Mouse (Mus musculus) gastrocnemius, adult 18-20 months (tissue): ENCODE data around the gene Eif4ebp2. TPM values are rescaled to one million over a fixed set of nuclear protein-coding genes. Genes with fewer than 3 reads are reported as not detected.

ENCODE experiments used
- DNase-seq: peaks from one replicate; pipeline ENCODE4 v3.0.0; 2021; ENCODE audit warnings: low spot score
- total RNA-seq, 2 experiments: library from RNA; stranded (reverse); gene quantifications; 2 replicates each; pipeline ENCODE4 v1.2.3; 2021

The Eif4ebp2 gene
- total RNA-seq, 2 experiments from 2014 or later = 147 to 178 TPM

DNA sequence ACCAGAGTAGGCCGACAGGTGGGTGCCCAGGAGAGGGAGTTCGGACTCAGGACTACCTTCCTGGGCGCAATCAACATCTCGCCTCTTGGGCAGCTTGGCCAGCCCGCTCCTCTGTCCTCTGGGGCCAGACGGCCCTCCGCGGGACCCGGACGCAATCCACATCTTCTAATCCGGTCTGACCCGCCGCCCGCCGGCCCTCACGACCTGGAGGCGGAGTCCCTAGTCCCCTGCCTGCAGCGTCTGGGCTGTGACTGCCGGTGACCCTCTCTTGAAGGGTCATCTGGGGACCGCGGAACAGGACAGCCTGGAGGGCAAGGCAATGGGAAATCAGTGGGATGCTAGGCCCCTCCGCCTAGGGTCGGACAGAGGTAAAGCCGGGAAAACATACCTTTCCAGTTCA is 33.3 kb downstream of the Eif4ebp2 start:
- no peak for DNase-seq

DNA sequence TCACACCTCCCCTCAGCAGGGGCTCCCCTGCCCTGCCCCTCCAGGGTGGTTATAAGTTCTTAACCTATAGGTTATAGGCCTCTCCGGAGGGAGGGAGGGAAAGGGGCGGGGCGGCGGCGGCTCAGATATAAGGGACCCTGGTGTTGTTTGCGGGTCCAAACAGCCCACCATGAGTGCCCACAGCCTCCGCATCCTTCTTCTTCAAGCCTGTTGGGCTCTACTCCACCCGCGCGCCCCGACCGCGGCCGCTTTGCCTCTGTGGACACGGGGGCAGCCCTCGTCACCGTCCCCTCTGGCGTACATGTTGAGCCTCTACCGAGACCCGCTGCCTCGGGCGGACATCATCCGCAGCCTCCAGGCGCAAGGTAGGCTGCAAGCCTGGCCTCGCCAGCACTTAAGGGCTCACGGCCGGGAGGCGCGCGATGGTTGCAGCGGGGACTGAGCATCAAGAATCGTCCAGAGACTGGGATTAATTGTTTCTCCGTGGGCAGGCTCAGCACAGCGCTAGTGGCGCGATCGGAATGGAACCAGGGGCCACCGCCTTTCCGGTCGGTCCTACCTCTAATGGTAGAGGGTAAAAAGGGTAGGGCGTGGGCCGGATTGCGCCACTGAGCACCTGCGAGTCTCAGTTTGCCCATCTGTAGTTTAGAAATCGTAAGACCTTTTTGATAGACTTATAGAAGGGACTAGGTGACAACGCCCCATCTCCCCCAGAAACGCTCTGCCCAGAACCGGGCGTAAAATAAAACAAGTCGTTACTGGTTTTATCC is 34.1 kb downstream of the Eif4ebp2 start:
- DNase-seq = no peak

DNA sequence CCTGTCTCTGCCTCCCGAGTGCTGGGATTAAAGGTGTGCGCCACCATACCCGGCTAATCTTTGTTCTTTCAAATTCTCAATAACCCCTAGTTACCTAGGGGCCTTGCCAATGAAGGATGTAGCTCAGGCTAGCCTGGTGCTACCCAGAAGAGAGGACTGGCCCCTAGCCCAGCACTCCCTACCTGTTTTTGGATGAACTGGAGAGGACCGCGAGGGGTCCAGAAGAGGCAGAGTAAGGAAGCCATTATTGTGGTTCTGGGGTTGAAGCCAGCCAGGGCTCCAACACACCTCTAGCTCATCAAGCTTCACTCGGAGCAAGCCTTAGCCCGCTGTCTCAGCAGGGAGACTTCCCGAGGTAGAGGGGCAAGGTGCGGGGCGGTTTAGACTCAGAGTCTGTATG is 34.8 kb downstream of the Eif4ebp2 start, which contains the start of gene Nodal:
Nodal (plus strand) TSS at position 301 of the 400 bp plus-strand sequence.
- no peak for DNase-seq

DNA sequence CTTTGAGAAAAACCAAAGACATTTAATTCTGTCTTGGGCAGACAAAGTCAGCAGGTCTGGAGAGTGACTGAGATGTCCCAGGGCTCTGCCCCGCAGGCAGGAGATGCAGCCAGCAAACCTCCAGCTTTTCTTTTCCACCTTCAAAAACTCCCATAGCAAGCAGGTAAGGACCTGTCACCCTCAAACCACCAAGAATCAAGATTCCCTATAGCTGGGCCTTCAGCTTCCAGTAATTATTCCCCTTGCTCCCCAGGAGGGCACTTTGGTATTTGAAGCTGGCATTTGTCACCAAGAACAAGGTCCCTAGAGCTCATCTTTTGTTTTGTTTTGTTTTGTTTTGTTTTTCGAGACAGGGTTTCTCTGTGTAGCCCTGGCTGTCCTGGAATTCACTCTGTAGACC is 35.4 kb downstream of the Eif4ebp2 start:
- no peak for DNase-seq

DNA sequence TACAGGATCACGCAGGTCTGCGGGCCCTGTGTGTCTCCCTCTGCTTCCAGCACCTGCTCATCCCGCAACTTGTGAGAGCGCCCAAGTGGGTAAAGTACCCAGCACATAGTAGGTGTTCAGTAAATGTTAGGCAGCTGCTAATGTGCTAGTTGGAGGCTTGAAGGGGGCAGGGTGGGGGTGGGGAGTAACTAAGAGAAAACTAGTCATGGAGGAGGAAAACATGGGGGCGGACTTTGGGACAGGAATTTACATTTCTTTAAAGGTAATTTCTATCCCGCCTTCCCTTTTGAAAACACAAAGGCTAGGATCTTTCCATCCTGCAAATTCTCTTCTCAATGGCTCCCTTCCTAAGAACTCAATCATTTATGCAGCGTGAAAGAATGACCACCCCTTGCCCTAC is 35.9 kb downstream of the Eif4ebp2 start:
- DNase-seq = no peak

DNA sequence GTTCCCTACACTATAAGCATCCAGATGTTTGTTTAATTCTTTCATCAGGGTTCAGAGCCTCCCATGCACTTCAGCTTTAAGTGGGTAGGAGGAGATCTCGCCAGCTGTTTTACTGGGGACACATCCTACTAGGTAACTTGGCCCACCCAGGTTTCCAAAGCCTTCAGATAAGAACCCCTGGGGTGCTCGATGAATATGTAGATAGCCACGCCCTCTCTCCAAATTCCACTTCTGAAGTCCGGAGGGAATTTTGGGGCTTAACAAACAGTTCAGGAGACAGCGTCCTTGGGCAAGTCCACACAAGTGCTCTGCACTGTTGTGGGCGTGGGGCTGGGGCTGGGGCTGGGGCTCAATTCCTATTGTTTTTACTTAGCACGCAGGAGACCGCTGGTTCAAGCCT is 36.6 kb downstream of the Eif4ebp2 start:
- no peak for DNase-seq

DNA sequence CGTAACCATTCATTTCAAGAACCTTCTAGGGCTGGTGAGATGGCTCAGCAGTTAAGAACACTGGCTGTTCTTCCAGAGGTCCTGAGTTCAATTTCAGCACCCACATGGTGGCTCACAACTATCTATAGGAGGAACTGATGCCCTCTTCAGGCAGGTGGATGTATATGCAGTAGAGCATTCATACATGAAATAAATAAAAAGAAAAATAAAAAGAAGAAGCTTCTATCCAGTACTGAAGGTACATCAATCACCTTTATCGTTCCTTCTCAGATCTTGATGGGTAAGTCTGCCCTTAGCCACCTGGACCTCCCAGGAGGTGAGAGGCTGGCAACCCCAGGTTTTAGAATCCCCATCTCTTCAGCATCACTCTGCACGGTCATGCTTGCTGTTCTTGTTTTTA is 37.2 kb downstream of the Eif4ebp2 start:
- DNase-seq = no peak

DNA sequence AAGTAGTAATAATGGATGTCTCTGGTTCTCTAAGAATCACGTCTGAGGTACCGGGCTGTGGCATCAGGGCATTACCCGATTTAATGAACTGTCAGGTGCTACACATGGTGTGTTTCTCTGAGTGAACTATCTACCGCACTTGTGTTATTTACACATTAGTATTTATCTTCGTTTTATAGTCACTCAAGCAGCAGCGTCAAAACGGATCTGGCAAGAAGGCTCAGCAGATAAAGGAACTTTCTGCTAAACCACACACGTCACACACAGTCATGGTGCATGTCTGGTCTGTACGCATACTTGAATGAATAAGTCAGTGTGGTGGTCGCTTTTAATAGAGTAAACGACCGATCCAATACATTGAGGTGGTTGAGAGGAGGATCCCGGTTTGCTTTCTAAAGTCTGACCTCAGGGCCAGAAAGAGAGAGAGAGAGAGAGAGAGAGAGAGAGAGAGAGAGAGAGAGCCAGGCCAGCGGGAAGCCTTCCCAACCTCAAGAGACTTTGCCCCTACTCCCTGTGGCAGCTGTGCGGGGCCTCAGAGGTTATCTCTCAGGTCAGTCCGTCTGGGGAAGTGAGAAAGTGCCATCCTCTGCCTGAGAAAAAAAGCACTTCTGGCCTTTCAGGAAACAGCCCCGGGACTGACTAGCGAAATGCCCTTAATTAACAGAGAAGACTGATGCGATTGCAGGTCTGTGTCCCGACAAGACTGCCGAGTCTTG is 39.4 kb downstream of the Eif4ebp2 start:
- DNase-seq = no peak

DNA sequence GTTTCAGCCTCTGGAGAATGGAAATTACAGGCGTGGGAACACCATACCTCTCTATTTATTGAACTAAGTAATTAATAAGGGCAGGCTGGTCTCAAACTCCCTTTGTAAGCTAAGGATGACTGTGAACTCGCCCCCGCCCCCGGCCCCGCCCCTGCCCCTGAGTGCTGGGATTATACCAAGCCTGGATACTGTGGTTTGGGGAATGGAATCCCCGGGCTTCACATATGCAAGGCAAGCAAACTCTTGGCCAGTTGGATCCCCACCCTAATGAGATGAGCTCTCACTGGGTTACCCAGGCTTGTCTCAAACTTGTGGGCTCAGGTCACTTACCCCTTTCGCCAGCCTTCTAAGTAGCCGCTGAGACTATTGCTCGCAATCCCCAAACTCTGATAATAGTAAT is 42.3 kb downstream of the Eif4ebp2 start:
- DNase-seq = no peak

DNA sequence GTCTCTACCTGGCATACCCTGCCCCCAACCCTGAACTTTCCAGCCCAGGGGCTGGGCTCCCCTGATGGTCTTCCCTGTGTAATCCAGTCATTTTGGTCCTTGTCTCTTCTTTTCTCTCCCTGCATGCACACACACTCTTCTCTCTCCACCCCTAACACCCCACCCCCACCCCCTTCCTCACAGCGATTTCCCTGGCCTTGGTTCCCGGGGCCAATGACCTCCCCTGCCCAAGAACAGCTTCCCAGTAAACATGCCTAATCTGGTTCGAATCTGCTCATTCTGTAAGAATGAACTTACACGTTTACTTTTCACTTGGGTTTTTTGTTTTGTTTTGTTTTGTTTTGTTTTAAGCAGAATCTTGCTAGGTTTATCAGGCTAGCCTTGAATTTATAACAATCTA is 42.7 kb downstream of the Eif4ebp2 start:
- no peak for DNase-seq

DNA sequence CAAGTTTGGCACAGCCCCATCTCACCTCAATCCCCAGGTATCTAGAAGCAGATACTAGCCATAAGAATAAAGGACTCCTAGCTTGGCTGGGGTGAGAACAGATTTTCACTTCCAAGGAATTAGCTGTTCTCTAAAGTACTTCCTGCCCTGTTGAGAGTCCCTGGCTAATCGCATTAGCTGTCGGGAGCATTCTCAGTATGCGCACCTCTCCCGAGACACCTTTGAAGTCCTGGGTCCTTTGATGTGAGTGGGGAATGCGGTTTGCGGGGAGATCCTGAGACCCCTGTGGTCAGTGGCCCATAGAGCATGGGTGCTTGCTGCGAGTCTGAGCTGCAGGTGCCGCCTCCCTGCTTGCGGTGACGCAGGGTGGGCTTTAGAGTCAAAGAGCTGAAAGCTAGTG is 46.5 kb downstream of the Eif4ebp2 start:
- DNase-seq = no peak

DNA sequence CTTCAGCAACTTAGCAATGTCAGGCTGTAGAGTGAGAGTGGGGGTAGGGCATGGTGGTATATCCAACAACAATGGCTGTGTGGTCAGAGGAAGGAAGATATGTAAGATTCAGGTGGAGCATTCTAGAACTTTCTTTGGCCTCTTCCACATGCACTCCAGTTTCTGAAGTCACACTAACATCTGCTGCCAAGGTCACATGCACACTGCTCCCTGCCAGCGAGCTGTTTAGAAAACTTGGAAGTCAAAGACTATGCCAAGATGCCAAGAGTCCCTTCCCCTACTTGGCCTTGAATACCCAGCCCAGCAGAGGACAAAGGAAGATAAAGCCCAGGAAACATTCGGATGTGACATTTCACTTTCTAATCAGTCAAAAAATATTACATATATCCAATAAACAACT is 49.5 kb downstream of the Eif4ebp2 start:
- DNase-seq = no peak

DNA sequence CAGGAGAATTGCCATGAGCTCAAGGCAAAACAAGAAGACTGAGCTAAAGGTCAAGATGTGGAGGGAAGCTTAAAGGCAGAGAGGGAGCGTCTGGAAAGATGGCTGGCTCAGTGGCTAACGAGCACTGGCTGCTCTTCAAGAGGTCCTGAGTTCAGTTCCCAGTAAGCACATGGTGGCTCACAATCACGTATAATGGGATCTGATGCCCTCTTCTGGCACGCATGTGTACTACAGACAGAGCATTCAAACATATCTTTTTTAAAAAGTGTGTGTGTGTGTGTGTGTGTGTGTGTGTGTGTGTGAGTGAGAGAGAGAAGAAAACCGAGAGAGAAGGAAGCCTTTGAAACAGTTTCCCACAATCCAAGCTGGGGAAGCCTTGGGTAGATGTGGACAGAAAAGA is 50.0 kb downstream of the Eif4ebp2 start:
- no peak for DNase-seq

DNA sequence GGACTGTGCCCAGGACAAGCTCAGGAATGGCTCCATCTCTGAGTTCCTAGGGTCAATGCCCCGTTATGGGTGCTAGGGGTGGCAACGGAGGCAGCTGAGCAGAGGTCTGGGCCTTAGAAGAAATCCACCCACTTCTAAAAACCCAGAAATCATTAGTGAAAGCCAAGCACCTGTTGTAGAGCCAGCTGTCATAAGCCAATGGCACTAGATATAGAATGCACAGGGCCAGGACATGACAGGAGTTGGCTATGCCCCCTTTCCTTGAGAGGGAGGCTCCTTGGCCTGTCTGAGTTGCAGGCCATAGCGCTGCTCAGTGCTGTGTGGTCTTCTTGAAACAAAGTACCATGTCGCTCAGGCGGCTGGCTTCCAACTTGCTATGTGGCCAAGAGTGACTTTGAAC is 52.1 kb downstream of the Eif4ebp2 start:
- no peak for DNase-seq

DNA sequence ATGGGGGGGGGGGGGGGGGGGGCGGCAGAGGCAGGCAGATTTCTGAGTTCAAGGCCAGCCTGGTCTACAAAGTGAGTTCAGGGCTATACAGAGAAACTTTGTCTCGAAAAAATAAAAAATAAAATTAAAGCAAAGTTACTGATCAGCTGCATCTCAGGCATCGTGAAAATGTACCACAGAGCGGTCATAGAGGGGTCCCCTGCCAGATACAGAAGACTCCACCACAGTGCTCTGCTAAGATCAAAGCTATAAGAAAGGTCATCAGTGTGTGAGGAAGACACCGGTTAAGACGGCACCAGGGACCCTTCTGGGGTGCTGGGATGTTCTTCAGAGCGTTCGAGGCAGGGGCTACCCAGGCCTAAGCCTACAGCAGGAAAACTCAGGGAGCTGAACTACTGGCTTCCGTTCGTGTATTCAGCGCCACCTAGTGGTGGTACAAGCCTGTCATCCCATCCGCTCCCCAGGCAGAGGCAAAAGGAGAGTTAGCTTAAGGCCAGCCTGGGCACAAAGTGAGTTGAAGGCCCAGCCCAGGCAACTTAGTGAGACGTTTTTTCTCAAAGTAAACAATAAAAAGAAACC is 53.2 kb downstream of the Eif4ebp2 start:
- peak; percentile 75 for DNase-seq

DNA sequence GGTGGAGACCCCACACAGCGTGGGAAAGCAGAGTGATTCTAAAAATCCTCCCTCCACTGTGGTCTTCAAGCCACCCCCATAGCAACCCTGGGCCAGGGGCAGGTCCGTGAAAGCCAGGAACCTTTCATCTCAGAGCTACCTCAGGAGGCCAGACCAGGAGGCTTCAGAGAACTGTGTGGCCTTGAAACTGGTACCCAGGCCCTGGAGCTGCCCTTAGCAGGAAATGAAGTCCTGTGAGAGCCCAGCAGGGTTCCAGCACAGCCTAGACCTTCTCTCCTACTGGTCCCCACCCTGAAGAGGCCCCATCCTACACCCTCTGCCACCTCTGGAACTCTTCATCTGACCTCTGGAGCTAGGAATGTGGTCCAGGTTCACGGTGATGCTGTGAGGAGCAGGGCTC is 54.3 kb downstream of the Eif4ebp2 start:
- DNase-seq = no peak

DNA sequence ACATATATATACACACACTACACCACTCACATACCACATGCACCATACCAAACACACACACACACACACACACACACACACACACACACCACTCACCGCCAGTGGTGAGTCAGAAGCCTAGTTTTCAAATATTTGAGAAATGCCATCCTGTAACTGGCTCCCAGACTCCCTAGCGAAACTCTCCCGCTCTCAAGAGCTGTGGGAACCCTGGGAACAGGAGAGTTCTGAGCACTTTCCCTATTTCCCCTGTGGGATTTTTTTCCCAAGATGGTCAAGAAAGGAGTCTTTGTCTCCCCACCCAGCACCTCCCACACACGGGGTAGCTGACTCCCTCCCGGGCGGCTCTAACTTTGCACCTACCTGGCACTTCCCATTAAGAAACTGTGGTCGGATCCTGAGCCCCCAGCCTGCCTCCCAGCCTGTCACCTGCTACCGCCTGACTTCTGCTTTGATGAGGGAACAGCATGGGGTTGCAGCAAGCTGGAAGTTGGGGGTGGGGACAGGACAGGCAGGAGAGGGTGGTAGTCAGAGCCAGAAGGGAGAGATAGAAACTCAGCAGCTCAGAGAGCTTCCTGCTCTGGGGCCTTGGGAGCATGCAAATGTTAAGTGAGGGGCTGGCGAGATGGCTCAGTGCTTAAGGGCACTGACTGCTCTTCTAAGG is 57.9 kb downstream of the Eif4ebp2 start:
- no peak for DNase-seq

DNA sequence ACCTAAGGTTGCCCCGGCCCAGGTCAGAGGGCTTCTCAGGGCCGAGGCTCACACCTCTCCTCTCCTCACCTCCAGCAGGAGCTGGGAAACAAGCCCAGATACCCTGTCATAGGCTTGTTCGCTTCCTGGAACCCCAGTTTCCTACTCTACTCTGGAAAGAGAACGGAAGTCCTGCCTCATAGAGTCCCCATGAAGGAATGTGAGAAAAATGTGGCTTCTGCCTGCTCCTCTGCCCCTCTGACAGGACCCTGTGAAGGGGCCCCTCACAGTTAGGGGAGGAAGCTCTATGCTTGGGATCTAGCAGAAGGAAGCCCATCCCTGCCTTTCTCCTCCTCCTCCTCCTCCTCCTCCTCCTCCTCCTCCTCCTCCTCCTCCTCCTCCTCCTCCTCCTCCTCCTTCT is 59.9 kb downstream of the Eif4ebp2 start:
- no peak for DNase-seq

DNA sequence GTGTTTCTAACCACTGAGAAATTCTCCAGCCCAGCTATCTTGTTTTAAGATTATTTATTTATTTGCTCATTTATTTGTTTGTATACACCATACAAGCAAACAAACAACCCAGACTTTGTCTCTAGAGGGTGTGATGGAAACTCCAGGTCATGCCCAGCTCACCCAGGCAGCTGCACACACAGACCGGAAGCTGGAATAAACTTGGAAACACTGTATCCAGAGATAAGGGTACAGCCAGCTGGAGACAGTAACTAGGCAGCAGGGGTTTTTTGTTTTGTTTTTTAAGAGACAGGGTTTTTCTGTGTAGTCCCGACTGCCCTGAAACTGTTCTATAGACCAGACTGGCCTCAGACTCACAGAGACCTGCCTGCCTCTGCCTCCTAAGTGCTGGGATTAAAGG is 62.3 kb downstream of the Eif4ebp2 start:
- DNase-seq = no peak

DNA sequence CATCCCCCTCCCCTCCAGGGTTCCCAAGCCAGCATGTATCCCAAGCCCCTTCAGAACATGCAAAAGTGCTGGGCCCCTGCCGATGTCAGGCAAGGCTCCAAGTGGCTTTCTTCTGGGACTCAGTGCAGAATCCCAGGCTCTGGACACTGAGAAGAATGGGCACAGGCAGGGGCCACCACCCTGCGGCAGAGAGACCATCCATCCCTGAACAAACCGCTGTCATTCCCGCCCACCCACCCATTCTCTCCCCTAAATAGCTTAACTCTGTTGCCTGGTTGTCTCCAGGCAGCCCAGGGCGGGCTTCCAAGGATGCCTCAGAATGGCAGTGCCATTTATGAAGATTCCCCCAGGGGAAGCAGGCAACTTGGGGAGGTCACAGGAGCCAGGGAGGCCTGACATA is 63.4 kb downstream of the Eif4ebp2 start:
- no peak for DNase-seq

DNA sequence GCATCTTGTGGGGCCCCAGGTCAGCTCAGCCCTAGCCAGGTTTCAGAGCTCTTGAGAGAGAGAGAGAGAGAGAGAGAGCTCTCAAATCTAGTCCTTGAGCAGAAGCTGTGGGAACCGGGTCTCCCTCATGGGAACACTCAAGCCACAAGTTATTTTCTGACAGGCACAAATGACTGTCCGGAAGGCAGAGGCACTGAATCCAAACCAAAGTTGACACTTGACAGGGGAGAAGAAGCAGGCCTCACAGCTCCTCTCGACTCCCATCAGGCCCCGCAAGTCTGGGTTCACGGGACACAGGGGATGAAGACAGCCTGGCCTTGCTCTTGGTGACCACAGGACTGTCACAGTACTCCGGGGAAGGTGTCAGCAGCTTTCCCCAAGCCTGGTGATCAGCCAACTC is 66.2 kb downstream of the Eif4ebp2 start:
- no peak for DNase-seq

DNA sequence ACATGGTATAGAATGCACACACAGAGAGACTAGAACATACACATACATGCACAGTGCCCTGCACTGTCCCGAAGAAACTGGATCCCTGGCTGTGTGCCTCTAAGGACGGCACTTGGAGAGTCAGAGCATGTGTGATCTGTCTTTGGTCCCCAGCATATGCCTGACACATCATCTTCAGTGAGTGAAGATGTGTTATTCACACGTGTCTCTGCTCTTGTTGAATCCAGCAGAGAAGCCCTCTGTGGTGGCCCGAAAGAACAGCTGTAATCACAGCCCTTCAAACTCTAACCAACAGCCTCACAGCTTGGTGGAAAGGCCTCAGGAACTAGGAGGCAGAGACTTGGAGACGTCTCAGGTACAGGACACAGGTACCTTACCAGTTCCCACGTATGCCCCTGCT is 67.3 kb downstream of the Eif4ebp2 start:
- no peak for DNase-seq
